Mouse (Mus musculus) cerebellum, adult (tissue): ENCODE results near the gene Gm4969.
"Not testable (repeated sequence)": the region's sequence is repeated elsewhere in the genome, so short reads cannot be mapped to it uniquely, and the experiment has no call there.

Experiments
- ATAC-seq: cut with Nextera tagmentation; 2 replicates; pipeline ENCODE4 v1.9.2; 2017; ENCODE audit warnings: mild to moderate bottlenecking, moderate library complexity, mixed read lengths; ENCODE audit not compliant: insufficient number of reproducible peaks, low FRiP score, low TSS enrichment

Gm4969 gene

GRCm38 (mm10) chr7:19118028-19118771 lies at the start of gene Gm4969:
TSS of gene Gm4969 (minus strand) at chr7:19118368.
- ATAC-seq = peak; percentile 40; the same call in 1 of the 2 replicates

- no peak for ATAC-seq
Measured at GRCm38 (mm10) chr7:19166990-19167389, 48.8 kb upstream of the Gm4969 start.

- ATAC-seq = no peak
Measured at GRCm38 (mm10) chr7:19165656-19166423, 47.7 kb upstream of the Gm4969 start, which contains the start of gene Gipr. TSS of gene Gipr (minus strand) at chr7:19166127.

GRCm38 (mm10) chr7:19164978-19165377 lies 46.8 kb upstream of the Gm4969 start:
- ATAC-seq = no peak

GRCm38 (mm10) chr7:19164189-19164588 lies 46.0 kb upstream of the Gm4969 start:
- ATAC-seq = no peak

GRCm38 (mm10) chr7:19163752-19164151 lies 45.6 kb upstream of the Gm4969 start:
- no peak for ATAC-seq

- ATAC-seq = no peak
Measured at GRCm38 (mm10) chr7:19162928-19163327, 44.8 kb upstream of the Gm4969 start.

- no peak for ATAC-seq
Measured at GRCm38 (mm10) chr7:19160115-19160514, 41.9 kb upstream of the Gm4969 start.

GRCm38 (mm10) chr7:19159411-19159810 lies 41.2 kb upstream of the Gm4969 start:
- no peak for ATAC-seq

GRCm38 (mm10) chr7:19158601-19159000 lies 40.4 kb upstream of the Gm4969 start:
- no peak for ATAC-seq

GRCm38 (mm10) chr7:19157160-19157800 lies 39.1 kb upstream of the Gm4969 start:
- ATAC-seq = peak; percentile 68

GRCm38 (mm10) chr7:19155825-19156475 lies 37.8 kb upstream of the Gm4969 start:
- ATAC-seq = no peak

- no peak for ATAC-seq
Measured at GRCm38 (mm10) chr7:19154796-19155195, 36.6 kb upstream of the Gm4969 start.

- not testable (repeated sequence) for ATAC-seq
Measured at GRCm38 (mm10) chr7:19151121-19151520, 33.0 kb upstream of the Gm4969 start.

GRCm38 (mm10) chr7:19149626-19150025 lies 31.5 kb upstream of the Gm4969 start, which contains the start of gene Snrpd2:
TSS of gene Snrpd2 (plus strand) at chr7:19149722.
- ATAC-seq = peak; percentile 81

GRCm38 (mm10) chr7:19148875-19149541 lies 30.8 kb upstream of the Gm4969 start, which contains the start of gene Qpctl:
TSS of gene Qpctl (minus strand) at chr7:19149291.
- ATAC-seq = peak; percentile 89

- ATAC-seq = no peak
Measured at GRCm38 (mm10) chr7:19148180-19148874, 30.2 kb upstream of the Gm4969 start.

- ATAC-seq = no peak
Measured at GRCm38 (mm10) chr7:19147497-19148045, 29.4 kb upstream of the Gm4969 start.

GRCm38 (mm10) chr7:19146793-19147192 lies 28.6 kb upstream of the Gm4969 start:
- ATAC-seq = no peak
